In the genomic region with DNA sequence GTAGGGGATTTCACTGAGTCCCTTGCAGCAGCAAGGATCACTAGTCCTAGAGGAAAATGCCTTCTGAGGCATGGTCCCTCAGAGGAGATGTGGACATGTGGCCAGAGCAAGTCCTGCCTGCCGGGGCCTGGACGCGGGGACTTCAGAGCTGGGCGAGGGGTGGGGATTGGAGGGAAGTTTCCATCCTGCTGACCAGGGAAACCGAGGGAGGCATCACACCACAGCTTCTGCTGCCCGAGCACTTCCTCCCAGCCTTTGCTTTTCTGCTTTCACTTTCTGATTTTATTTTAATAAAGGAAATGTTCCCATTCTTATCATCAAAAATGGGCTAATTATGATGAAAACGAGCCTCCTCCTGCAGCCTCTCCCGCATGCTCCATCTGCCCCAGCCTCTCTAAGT, we compare ENCODE assay signal across 14 mouse cellular contexts. TPM values are rescaled to one million over a fixed set of nuclear protein-coding genes. Genes with fewer than 3 reads are reported as not detected.
A peak's percentile ranks its signal among the peaks of the same experiment; 100 is the strongest.
DNase-seq lines count a peak whose midpoint lies in the region; ATAC-seq and TF ChIP-seq lines count a peak whose summit lies in the region.
"Had no signal": no experiment of that assay in that cellular context is flagged by ENCODE, and none has a peak within 500 bp of the region (broad histone marks: within the 10 kb centered on the region; RNA-seq: fewer than 3 reads in every experiment).

No protein-coding gene starts in this region.

- no peaks in the 10 kb centered on the region for H3K27me3 ChIP-seq in heart, postnatal 0 days (ENCODE audit: control insufficient read depth, insufficient read depth, low read length)
- H3K27me3 ChIP-seq: hindbrain, embryonic 15.5 days; limb, embryonic 12.5 days; neural tube, embryonic 13.5 days had no signal

- peak; percentile 40 for DNase-seq in gastrocnemius, adult 2 months
- no peak for DNase-seq in gastrocnemius, postnatal 10 days
- peak; percentile 37 to 50 for DNase-seq in spleen, adult 18-20 months
- DNase-seq in spleen, postnatal 10 days (ENCODE audit: low spot score in 2 of 2): no peak
- no peak for DNase-seq in heart, postnatal 0 days (ENCODE audit: low spot score)
- no peak for DNase-seq in thymus, postnatal 36 days
- no peak for DNase-seq in cerebellum, postnatal 10 days
- DNase-seq: cerebellum, postnatal 25 days had no signal

- no peak for ATAC-seq in heart, postnatal 0 days (ENCODE audit: insufficient read depth, low read depth)
- ATAC-seq in megakaryocyte progenitor cell, adult 5-6 weeks (replicated peaks; ENCODE audit: poor library complexity): peak; percentile 59

- WGBS in heart, postnatal 0 days: 51% methylated on average over 8 of the region's 8 CpGs

- peak overlapping the region; percentile 32 for H3K4me2 ChIP-seq in heart, postnatal 0 days (ENCODE audit: low read depth, low read length)
- H3K4me2 ChIP-seq: hindbrain, embryonic 15.5 days; limb, embryonic 12.5 days; neural tube, embryonic 13.5 days had no signal

- H3K4me1 ChIP-seq in heart, postnatal 0 days (ENCODE audit: control insufficient read depth, insufficient read depth): no peaks in the 10 kb centered on the region
- H3K4me1 ChIP-seq: hindbrain, embryonic 15.5 days; limb, embryonic 12.5 days; neural tube, embryonic 13.5 days had no signal

- no peak for TF ChIP-seq EP300 in heart, postnatal 0 days (IDR thresholded peaks at IDR 0.05; ENCODE audit: low read depth)

- H3K9me3 ChIP-seq in heart, postnatal 0 days (replicated peaks; ENCODE audit: control insufficient read depth, low read length): no peaks in the 10 kb centered on the region
- H3K9me3 ChIP-seq: hindbrain, embryonic 15.5 days; limb, embryonic 12.5 days; midbrain, embryonic 10.5 days; neural tube, embryonic 13.5 days had no signal

- H3K36me3 ChIP-seq in heart, postnatal 0 days (replicated peaks; ENCODE audit: control insufficient read depth, insufficient read depth, low read length): peaks cover 54% of the 10 kb centered on the region

- peak overlapping the region; percentile 60 for H3K4me3 ChIP-seq in gastrocnemius, adult 2 months
- no peak overlapping the region for H3K4me3 ChIP-seq in heart, postnatal 0 days (ENCODE audit: low read depth, low read length)
- H3K4me3 ChIP-seq: erythroblast, embryonic 14.5 days; hindbrain, embryonic 15.5 days; limb, embryonic 12.5 days; midbrain, embryonic 10.5 days; neural tube, embryonic 13.5 days had no signal

- TF ChIP-seq CTCF in gastrocnemius, adult 2 months (IDR thresholded peaks at IDR 0.05): no peak
- TF ChIP-seq CTCF in heart, postnatal 0 days (IDR thresholded peaks at IDR 0.05; ENCODE audit: low read depth): no peak

- H3K9ac ChIP-seq in heart, postnatal 0 days (replicated peaks; ENCODE audit: low read depth, low read length): no peak overlapping the region
- H3K9ac ChIP-seq: hindbrain, embryonic 15.5 days; limb, embryonic 12.5 days; neural tube, embryonic 13.5 days had no signal

- intact Hi-C loops in gastrocnemius, adult 2 months (cut with DNase I): no loop called here

- peak overlapping the region; percentile 81 for H3K27ac ChIP-seq in gastrocnemius, adult 2 months
- peak overlapping the region; percentile 18; the same call in 1 of the 2 replicates for H3K27ac ChIP-seq in heart, postnatal 0 days (ENCODE audit: low read depth)
- H3K27ac ChIP-seq: hindbrain, embryonic 15.5 days; limb, embryonic 12.5 days; midbrain, embryonic 10.5 days; neural tube, embryonic 13.5 days had no signal

RNA-seq across cellular contexts. Expression of a gene that starts 27.5 kb away (rescaled TPM):
- total RNA-seq in gastrocnemius, adult 2 months (2021): 1 to 10 TPM; 6.0 to 7.3 TPM
- total RNA-seq in gastrocnemius, postnatal 10 days (2021): 10 to 100 TPM; 14.3 to 24.9 TPM
- total RNA-seq in heart, postnatal 0 days (2014; rRNA removed; ENCODE audit: low replicate concordance): 35.4 and 38.1 TPM in 2 replicates
- polyA plus RNA-seq in heart, postnatal 0 days (2015; fragmentation: Nextera tagmentation; extraction: Ambion mirVana): 23.3 and 28.1 TPM in 2 replicates
- total RNA-seq in megakaryocyte progenitor cell, adult 5-6 weeks (2015): 12.8 and 18.9 TPM in 2 replicates
- total RNA-seq in megakaryocyte progenitor cell, adult 5-6 weeks (2017): 20.7 and 24.9 TPM in 2 replicates

Comparison
In these comparisons a context has a peak if more than half of its experiments do, and no peak if none do; other contexts are left out.
1. DNase-seq: peak in gastrocnemius, adult 2 months (single experiment) and spleen, adult 18-20 months (2 of 2); none in gastrocnemius, postnatal 10 days (single experiment), spleen, postnatal 10 days (0 of 2), heart, postnatal 0 days (single experiment), thymus, postnatal 36 days (0 of 2) and cerebellum, postnatal 10 days (0 of 2).